Mouse (Mus musculus) heart, embryonic 11.5 days (tissue): Measurements from ENCODE around the gene 6030452D12Rik. TPM values are rescaled to one million over a fixed set of nuclear protein-coding genes. Genes with fewer than 3 reads are reported as not detected.

Source experiments
- ATAC-seq: fragments of 200-750 bp; cut with Nextera tagmentation; replicated peaks from 2 replicates; pipeline ENCODE4 v1.8.0; 2017; ENCODE audit warnings: moderate library complexity; ENCODE audit not compliant: insufficient number of reproducible peaks, low FRiP score, low TSS enrichment
- H3K27ac ChIP-seq: fragments of 300-500 bp; sonication (generic); 2 replicates; pipeline ENCODE4 v1.5.1; 2014; ENCODE audit warnings: mild to moderate bottlenecking, low read depth, low read length
- H3K27me3 ChIP-seq: fragments of 300-500 bp; sonication (generic); 2 replicates; pipeline ENCODE4 v1.6.1; 2014; ENCODE audit warnings: mild to moderate bottlenecking, low read length, mixed read lengths; ENCODE audit not compliant: control insufficient read depth, insufficient read depth
- H3K36me3 ChIP-seq: fragments of 300-500 bp; sonication (generic); 2 replicates; pipeline ENCODE4 v1.6.1; 2014; ENCODE audit warnings: mild to moderate bottlenecking, low read length, moderate library complexity, mixed read lengths; ENCODE audit not compliant: control insufficient read depth, insufficient read depth
- H3K4me1 ChIP-seq: fragments of 300-500 bp; sonication (generic); 2 replicates; pipeline ENCODE4 v1.6.1; 2014; ENCODE audit warnings: low read length; ENCODE audit not compliant: control insufficient read depth, insufficient read depth
- H3K4me2 ChIP-seq: fragments of 300-500 bp; sonication (generic); 2 replicates; pipeline ENCODE4 v1.6.1; 2014; ENCODE audit warnings: mild to moderate bottlenecking, moderate library complexity
- H3K4me3 ChIP-seq: fragments of 300-500 bp; sonication (generic); 2 replicates; pipeline ENCODE4 v1.5.1; 2014; ENCODE audit warnings: low read depth, low read length
- H3K9ac ChIP-seq: fragments of 300-500 bp; sonication (generic); 2 replicates; pipeline ENCODE4 v1.6.1; 2014; ENCODE audit warnings: mild to moderate bottlenecking, low read depth, low read length, moderate library complexity
- H3K9me3 ChIP-seq: fragments of 300-500 bp; sonication (generic); replicated peaks from 2 replicates; pipeline ENCODE4 v1.6.1; 2016; ENCODE audit warnings: low read length; ENCODE audit not compliant: control insufficient read depth
- WGBS: fragments of 180-500 bp; shearing (Covaris S2); extraction: QIAGEN DNeasy Blood & Tissue Kit; methylation state at CpG from one replicate; pipeline ENCODE4 v1.1.7; 2014; ENCODE audit not compliant: insufficient replicate concordance; 5-methylcytosine and 5-hydroxymethylcytosine counted together
- polyA plus RNA-seq: library from polyadenylated mRNA; unstranded; fragments of >200 nt; fragmentation: Nextera tagmentation; extraction: Ambion mirVana; gene quantifications from 2 replicates; pipeline ENCODE4 v1.2.1, GENCODE M21; 2014

The 6030452D12Rik gene
- polyA plus RNA-seq, 1 experiment from 2014 or later, result not detected

DNA sequence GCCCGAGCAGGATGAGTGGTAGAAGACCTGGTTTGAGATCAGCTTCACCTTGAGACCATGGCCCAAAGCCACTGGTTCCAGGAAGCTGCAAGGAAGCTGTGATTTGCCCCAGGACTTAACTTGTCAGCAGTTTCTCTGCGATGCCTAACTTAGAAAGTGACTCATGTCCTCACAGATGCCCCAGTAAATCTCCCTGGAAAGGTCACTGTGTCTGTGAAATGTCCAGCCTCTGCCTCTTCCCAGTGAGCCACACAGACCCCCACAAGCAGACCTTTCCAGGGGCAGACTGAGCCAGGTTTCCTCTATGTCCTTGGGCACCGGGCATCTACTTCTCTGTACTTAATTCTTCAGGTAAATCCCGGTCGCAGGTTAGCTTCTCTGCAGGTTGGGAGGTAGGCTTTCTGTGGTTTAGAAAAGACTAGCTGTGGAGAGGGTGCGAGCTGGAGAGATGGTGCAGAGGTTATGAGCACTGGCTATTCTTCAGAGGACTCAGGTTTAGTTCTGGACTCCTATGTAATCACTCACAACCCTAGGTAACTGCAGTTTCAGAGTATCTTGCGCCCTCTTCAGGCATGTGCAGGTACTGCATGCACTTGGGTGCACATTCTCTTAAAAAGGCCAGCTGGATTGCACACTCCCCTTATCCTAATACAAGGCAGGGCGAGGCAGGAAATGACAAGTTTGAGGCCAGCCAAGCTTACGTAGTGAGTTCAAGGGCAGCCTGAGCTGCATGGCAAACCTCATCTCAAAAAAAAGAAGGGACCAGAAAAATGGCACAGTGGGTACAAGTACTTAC is 27.1 kb downstream of the 6030452D12Rik start:
- Histone ChIP-seq H3K9ac (peak overlapping the region; percentile 43; the same call in 1 of the 2 replicates), H3K27me3 (no peaks in the 10 kb centered on the region), H3K36me3 (peaks cover 5% of the 10 kb centered on the region), H3K9me3 (no peaks in the 10 kb centered on the region), H3K27ac (peak overlapping the region; percentile 86), H3K4me3 (no peak overlapping the region), H3K4me2 (no peak overlapping the region; the same call in 1 of the 2 replicates), H3K4me1 (peaks cover 19% of the 10 kb centered on the region)
- 75% methylated on average over 9 of the region's 9 CpGs for WGBS
- no peak for ATAC-seq

DNA sequence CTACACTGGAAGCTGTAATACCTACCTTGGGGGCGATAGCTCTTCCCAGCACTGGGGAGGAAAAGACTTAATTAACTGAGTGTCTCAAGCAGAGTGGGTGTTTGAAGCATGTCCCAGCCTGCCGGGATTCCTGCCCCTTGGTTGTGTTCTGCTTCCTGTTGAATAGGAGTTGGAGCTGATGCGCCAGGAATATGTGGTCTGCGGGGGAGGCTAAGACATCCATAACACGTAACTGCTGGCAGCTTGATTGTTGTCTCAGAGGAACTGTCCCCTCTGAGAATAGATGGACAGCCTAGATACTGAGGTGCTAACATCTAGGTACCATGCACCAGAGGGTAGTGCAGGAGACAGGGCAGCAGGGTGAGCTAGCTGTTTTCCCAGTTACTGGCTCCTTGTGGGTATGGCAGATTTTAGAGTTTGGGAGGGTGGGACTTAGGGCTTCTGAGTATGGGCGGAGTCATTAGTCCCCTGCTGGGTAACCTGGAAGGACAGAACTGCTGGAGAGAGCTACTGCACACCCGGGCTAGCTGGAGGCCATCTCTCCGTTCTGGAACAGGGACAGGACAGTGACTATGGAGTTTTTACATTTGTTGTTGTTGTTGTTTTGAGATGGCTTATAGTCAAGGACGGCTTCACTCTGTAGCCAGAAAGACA is 28.4 kb downstream of the 6030452D12Rik start:
- H3K9me3 ChIP-seq, result no peaks in the 10 kb centered on the region
- H3K27ac ChIP-seq, result no peak overlapping the region
- H3K27me3 ChIP-seq, result no peaks in the 10 kb centered on the region
- ATAC-seq, result no peak
- 0 out of 2 replicates have a peak overlapping the region, but pooled peaks have one; percentile 28 for H3K9ac ChIP-seq
- no peak overlapping the region for H3K4me2 ChIP-seq
- WGBS, result 73% methylated on average over 9 of the region's 9 CpGs
- H3K4me1 ChIP-seq, result peaks cover 20% of the 10 kb centered on the region
- peaks cover 5% of the 10 kb centered on the region for H3K36me3 ChIP-seq
- H3K4me3 ChIP-seq, result no peak overlapping the region

DNA sequence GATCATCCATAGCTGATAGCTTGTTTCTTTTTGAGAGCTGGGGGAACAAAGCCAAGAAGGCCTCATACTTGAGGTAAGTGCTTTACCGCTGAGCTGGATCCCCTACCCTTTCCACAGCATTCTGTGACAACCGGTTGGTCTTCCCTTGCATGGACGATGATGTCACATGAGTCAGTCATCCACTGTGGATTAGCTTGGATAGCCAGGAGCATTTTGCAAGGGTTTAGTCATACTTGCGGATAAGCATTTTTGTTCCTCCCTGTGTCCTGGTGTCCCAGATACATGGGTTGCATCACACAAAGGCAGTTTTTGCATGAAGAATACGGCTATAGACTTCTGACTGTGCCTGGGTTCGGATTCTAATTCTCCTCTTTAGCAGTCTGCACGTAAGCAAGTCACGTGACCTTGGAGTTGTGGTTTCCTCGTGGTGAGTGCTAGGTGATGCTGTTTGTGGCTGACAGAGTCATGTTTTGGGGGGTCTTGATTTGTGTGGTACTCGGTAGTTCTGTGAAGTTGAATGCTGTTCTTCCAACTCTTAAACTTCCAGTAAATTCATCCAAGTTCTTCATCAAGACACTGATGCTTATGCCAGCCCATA is 29.7 kb downstream of the 6030452D12Rik start:
- H3K9ac ChIP-seq, result no peak overlapping the region
- H3K27me3 ChIP-seq, result no peaks in the 10 kb centered on the region
- H3K4me3 ChIP-seq, result no peak overlapping the region
- no peak overlapping the region for H3K27ac ChIP-seq
- H3K36me3 ChIP-seq, result peaks cover 5% of the 10 kb centered on the region
- peaks cover 20% of the 10 kb centered on the region for H3K4me1 ChIP-seq
- no peaks in the 10 kb centered on the region for H3K9me3 ChIP-seq
- ATAC-seq, result no peak
- H3K4me2 ChIP-seq, result no peak overlapping the region
- WGBS, result 88% methylated on average over 10 of the region's 10 CpGs

DNA sequence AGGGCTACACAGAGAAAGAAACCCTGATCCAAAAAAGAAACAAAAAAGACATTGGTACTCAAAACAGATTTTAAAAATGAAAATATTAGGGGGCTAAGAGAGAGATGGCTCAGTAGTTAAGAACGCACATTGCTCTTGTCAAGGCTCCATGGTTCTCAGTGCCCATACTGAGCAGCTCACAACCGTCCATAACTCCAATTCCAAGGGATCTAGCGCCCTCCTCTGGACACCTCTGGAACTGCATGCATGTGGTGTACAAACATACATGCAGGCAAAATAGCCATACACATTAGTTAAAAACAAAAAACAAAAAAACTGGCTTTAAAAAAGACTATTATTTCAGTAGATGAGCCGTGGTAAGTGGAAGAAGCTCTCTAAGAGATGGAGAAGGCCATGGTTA is 30.2 kb downstream of the 6030452D12Rik start:
- H3K4me3 ChIP-seq, result no peak overlapping the region
- no peak overlapping the region for H3K27ac ChIP-seq
- H3K4me1 ChIP-seq, result peaks cover 20% of the 10 kb centered on the region
- H3K9me3 ChIP-seq, result no peaks in the 10 kb centered on the region
- WGBS, result 62% methylated on average over 4 of the region's 4 CpGs
- no peak for ATAC-seq
- H3K36me3 ChIP-seq, result peaks cover 5% of the 10 kb centered on the region
- no peaks in the 10 kb centered on the region for H3K27me3 ChIP-seq
- H3K4me2 ChIP-seq, result no peak overlapping the region
- no peak overlapping the region for H3K9ac ChIP-seq

DNA sequence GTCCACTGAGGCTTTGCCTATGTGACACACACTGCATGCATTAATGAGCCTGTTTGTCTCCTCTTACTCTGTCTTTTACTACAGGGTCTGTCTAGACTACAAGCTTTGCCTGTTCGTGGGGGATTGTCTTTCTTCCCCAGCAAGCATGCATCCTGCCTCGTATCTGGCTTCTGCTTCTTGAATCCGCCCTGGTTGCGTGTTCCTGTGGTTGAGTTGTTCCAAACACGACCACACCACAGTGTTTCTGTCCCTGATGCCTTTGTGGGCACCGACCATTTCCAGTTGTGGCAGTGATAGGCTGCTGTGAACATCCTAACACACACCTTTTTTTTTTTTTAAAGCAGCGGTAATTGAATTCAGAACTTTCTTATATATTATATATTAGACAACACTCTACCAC is 33.4 kb downstream of the 6030452D12Rik start:
- ATAC-seq, result no peak
- no peak overlapping the region for H3K4me3 ChIP-seq
- no peak overlapping the region for H3K27ac ChIP-seq
- no peak overlapping the region for H3K9ac ChIP-seq
- H3K4me1 ChIP-seq, result peaks cover 4% of the 10 kb centered on the region
- 78% methylated on average over 7 of the region's 7 CpGs for WGBS
- no peaks in the 10 kb centered on the region for H3K27me3 ChIP-seq
- no peak overlapping the region for H3K4me2 ChIP-seq
- no peaks in the 10 kb centered on the region for H3K9me3 ChIP-seq
- peaks cover 7% of the 10 kb centered on the region for H3K36me3 ChIP-seq

DNA sequence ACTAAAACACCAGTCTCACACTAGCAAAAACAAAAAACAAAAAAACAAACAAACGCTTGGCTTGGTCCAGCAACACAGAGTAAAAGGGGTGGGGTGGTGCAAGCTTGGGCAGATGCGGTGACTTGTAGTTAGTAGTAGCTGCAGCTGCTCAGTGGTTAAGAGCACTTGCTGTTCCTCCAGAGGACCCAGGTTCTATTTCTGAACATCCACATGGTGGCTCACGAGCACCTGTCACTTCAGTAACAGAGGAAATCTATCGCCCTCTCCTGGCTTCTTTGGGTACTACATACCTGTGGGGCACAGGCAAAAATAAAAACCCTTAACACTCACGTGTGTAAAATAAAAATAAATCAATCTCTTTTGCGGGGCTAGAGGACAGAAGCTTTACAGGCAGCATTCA is 34.1 kb downstream of the 6030452D12Rik start:
- H3K4me3 ChIP-seq, result no peak overlapping the region
- H3K36me3 ChIP-seq, result peaks cover 9% of the 10 kb centered on the region
- no peak for ATAC-seq
- H3K9me3 ChIP-seq, result no peaks in the 10 kb centered on the region
- H3K9ac ChIP-seq, result no peak overlapping the region
- 0 out of 2 replicates have a peak, but pooled peaks cover 3% of the 10 kb centered on the region for H3K4me1 ChIP-seq
- no peaks in the 10 kb centered on the region for H3K27me3 ChIP-seq
- 37% methylated on average over 6 of the region's 6 CpGs for WGBS
- H3K4me2 ChIP-seq, result no peak overlapping the region
- H3K27ac ChIP-seq, result no peak overlapping the region

DNA sequence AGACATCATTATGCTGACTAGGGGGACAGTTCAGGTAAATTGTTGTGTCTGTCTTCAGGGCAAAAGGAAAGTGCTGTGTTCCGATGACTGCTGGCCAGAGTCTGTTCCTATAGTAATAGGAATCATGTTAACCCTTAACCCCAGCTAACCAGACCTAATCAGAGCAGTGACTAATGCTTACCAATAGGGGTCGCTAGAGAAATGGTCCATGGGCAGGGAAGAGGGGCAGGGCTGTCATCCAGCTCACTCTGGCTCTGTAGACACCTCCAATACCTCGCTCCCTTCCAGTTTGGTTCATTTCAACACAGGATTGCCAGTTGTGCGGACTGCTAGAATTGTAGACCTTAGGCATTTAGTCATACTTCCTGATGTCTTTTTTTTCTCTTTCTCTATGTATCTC is 35.1 kb downstream of the 6030452D12Rik start:
- Histone ChIP-seq H3K27ac (no peak overlapping the region), H3K4me3 (no peak overlapping the region), H3K27me3 (no peaks in the 10 kb centered on the region), H3K9me3 (no peaks in the 10 kb centered on the region), H3K4me1 (0 out of 2 replicates have a peak, but pooled peaks cover 3% of the 10 kb centered on the region), H3K36me3 (peaks cover 7% of the 10 kb centered on the region), H3K9ac (no peak overlapping the region), H3K4me2 (no peak overlapping the region)
- WGBS, result 73% methylated on average over 4 of the region's 4 CpGs
- ATAC-seq, result no peak

DNA sequence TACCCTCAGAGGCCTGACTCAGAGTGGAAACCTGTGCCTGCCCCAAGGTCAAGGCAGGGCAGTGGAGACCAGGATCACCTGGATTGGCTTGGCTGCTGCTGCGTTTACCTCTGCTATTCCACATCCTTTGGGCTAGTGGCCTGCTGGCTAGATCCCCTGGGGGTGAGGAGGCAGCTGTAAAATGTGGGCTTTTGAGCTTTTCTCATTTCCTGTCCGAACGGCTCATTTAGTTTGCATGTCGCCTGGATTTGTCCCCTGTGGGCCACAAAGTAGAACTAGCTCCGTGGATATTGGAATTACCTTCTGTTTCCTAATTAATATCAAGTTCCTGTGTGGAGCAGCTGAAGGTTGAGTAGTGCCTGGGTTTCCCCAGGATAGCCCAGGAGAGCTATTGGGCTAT is 38.9 kb downstream of the 6030452D12Rik start:
- peaks cover 9% of the 10 kb centered on the region; the same call in 1 of the 2 replicates for H3K36me3 ChIP-seq
- H3K4me2 ChIP-seq, result no peak overlapping the region
- no peaks in the 10 kb centered on the region for H3K27me3 ChIP-seq
- no peaks in the 10 kb centered on the region for H3K4me1 ChIP-seq
- 58% methylated on average over 5 of the region's 5 CpGs for WGBS
- no peaks in the 10 kb centered on the region for H3K9me3 ChIP-seq
- H3K27ac ChIP-seq, result no peak overlapping the region
- ATAC-seq, result no peak
- H3K9ac ChIP-seq, result no peak overlapping the region
- no peak overlapping the region for H3K4me3 ChIP-seq
